Mouse (Mus musculus): ENCODE results near the gene Usp12. TPM values are rescaled to one million over a fixed set of nuclear protein-coding genes. Genes with fewer than 3 reads are reported as not detected.

Usp12 gene
- polyA plus RNA-seq, 1 experiment from 2014 or later, result 12.1 TPM

- H3K36me3 ChIP-seq (ENCODE audit: control insufficient read depth, insufficient read depth, low read length), result no peaks in the 10 kb centered on the region
- ATAC-seq (ENCODE audit: low FRiP score) (no peak), DNase-seq (ENCODE audit: low spot score, missing footprints) (no peak)
- no peak overlapping the region for H3K4me3 ChIP-seq (ENCODE audit: low read depth, low read length)
- no peak overlapping the region for H3K4me2 ChIP-seq
- no peak overlapping the region for H3K27ac ChIP-seq (ENCODE audit: low read depth, low read length)
- H3K9me3 ChIP-seq (ENCODE audit: control insufficient read depth, low read length), result no peaks in the 10 kb centered on the region
- WGBS, result 88% methylated on average over 10 of the region's 10 CpGs
- no peaks in the 10 kb centered on the region for H3K4me1 ChIP-seq (ENCODE audit: control insufficient read depth, insufficient read depth, low read length)
- H3K27me3 ChIP-seq (ENCODE audit: control insufficient read depth, insufficient read depth, low read length), result no peaks in the 10 kb centered on the region
- H3K9ac ChIP-seq (ENCODE audit: low read length), result no peak overlapping the region
Observed at GRCm38 (mm10) chr5:146700099-146700498, 94.7 kb downstream of the Usp12 start.

DNA sequence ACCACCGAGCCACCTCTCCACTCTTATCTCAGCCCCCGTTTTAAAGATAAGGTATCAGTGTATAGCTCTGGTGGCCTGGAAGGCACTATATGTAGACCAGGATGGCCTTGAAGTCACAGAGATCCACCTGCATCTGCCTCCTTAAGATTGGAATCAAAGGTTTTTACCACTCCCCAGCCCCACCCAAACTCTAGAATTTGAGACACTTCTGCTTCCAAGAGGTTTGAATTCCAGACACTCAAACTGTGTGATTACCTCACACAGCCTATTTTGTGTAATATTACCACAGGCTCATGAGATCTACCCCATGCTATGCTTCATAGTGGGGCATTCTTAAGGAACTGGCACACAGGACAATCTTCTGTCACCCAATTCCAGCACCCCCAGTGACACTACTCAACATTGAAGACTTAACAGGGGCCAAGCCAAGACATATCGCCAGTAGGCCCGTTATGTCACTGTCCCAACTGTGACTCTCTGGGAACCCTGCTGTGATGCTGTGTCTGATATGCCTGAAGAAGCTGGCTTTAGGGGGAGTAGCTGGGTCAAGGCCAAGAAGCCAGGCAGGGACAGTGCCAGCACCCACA, 95.3 kb downstream of the Usp12 start:
- no peak overlapping the region for H3K4me2 ChIP-seq
- no peaks in the 10 kb centered on the region for H3K4me1 ChIP-seq (ENCODE audit: control insufficient read depth, insufficient read depth, low read length)
- H3K36me3 ChIP-seq (ENCODE audit: control insufficient read depth, insufficient read depth, low read length), result no peaks in the 10 kb centered on the region
- H3K4me3 ChIP-seq (ENCODE audit: low read depth, low read length), result no peak overlapping the region
- 91% methylated on average over 4 of the region's 4 CpGs for WGBS
- no peaks in the 10 kb centered on the region for H3K27me3 ChIP-seq (ENCODE audit: control insufficient read depth, insufficient read depth, low read length)
- H3K9me3 ChIP-seq (ENCODE audit: control insufficient read depth, low read length), result no peaks in the 10 kb centered on the region
- DNase-seq (ENCODE audit: low spot score, missing footprints) (no peak), ATAC-seq (ENCODE audit: low FRiP score) (no peak)
- H3K27ac ChIP-seq (ENCODE audit: low read depth, low read length), result no peak overlapping the region
- no peak overlapping the region for H3K9ac ChIP-seq (ENCODE audit: low read length)

GRCm38 (mm10) chr5:146695543-146695942, 99.3 kb downstream of the Usp12 start:
- DNase-seq (ENCODE audit: low spot score, missing footprints) (no peak), ATAC-seq (ENCODE audit: low FRiP score) (no peak)
- Histone ChIP-seq H3K27me3 (ENCODE audit: control insufficient read depth, insufficient read depth, low read length) (no peaks in the 10 kb centered on the region), H3K9ac (ENCODE audit: low read length) (no peak overlapping the region), H3K4me1 (ENCODE audit: control insufficient read depth, insufficient read depth, low read length) (no peaks in the 10 kb centered on the region), H3K4me2 (no peak overlapping the region), H3K27ac (ENCODE audit: low read depth, low read length) (no peak overlapping the region), H3K36me3 (ENCODE audit: control insufficient read depth, insufficient read depth, low read length) (no peaks in the 10 kb centered on the region), H3K9me3 (ENCODE audit: control insufficient read depth, low read length) (no peaks in the 10 kb centered on the region), H3K4me3 (ENCODE audit: low read depth, low read length) (no peak overlapping the region)
- 83% methylated on average over 5 of the region's 5 CpGs for WGBS

DNA sequence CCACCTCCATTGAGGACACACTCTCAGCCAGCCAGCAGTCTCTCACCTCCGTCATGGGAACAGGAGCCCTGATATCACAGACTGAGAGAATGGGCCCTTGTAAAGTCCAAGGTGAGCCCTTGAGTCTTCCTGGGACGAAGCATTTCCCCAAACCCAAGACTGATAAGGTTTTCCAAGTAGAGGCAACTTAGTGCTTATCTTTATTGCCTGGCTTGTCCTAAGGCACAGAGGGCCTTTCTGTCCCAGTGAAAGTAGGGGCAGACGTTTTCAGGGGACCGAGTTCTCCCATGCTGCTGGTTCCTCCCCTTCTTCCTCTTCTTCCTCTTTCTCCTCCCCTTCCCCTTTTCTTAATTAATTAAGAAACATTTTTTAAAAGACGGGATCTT, 101.8 kb downstream of the Usp12 start:
- Histone ChIP-seq H3K4me3 (ENCODE audit: low read depth, low read length) (no peak overlapping the region), H3K36me3 (ENCODE audit: control insufficient read depth, insufficient read depth, low read length) (no peaks in the 10 kb centered on the region), H3K4me2 (no peak overlapping the region), H3K27me3 (ENCODE audit: control insufficient read depth, insufficient read depth, low read length) (no peaks in the 10 kb centered on the region), H3K9ac (ENCODE audit: low read length) (no peak overlapping the region), H3K9me3 (ENCODE audit: control insufficient read depth, low read length) (no peaks in the 10 kb centered on the region), H3K4me1 (ENCODE audit: control insufficient read depth, insufficient read depth, low read length) (no peaks in the 10 kb centered on the region), H3K27ac (ENCODE audit: low read depth, low read length) (no peak overlapping the region)
- peak; percentile 68 for DNase-seq (ENCODE audit: low spot score, missing footprints)
- ATAC-seq (ENCODE audit: low FRiP score), result no peak
- 89% methylated on average over 5 of the region's 5 CpGs for WGBS

GRCm38 (mm10) chr5:146692361-146692975, 102.3 kb downstream of the Usp12 start:
- Histone ChIP-seq H3K4me3 (ENCODE audit: low read depth, low read length) (no peak overlapping the region), H3K27ac (ENCODE audit: low read depth, low read length) (no peak overlapping the region), H3K4me1 (ENCODE audit: control insufficient read depth, insufficient read depth, low read length) (no peaks in the 10 kb centered on the region), H3K9me3 (ENCODE audit: control insufficient read depth, low read length) (no peaks in the 10 kb centered on the region), H3K9ac (ENCODE audit: low read length) (no peak overlapping the region), H3K36me3 (ENCODE audit: control insufficient read depth, insufficient read depth, low read length) (no peaks in the 10 kb centered on the region), H3K4me2 (no peak overlapping the region), H3K27me3 (ENCODE audit: control insufficient read depth, insufficient read depth, low read length) (no peaks in the 10 kb centered on the region)
- ATAC-seq (ENCODE audit: low FRiP score) (no peak), DNase-seq (ENCODE audit: low spot score, missing footprints) (peak; percentile 80)
- 59% methylated on average over 7 of the region's 7 CpGs for WGBS

DNA sequence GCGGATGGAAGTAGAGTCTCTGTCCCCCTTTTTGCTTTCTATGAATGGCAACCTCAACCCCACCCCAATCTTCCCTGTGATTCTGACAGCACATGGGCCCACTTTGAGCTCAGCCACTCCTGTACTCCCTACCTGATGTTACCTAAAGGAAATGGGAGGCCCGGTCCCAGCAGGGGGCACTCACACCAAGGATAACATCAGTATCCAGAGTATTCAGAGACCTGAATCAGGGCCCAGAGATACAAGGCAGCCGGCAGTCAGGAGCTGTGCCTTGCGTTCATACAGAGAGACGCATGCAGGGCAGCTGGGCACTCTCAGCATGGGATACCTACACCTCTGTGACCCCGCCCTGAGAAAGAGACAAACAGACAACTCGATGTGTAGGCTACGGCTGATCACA, 103.1 kb downstream of the Usp12 start:
- no peak overlapping the region for H3K4me3 ChIP-seq (ENCODE audit: low read depth, low read length)
- H3K4me1 ChIP-seq (ENCODE audit: control insufficient read depth, insufficient read depth, low read length), result no peaks in the 10 kb centered on the region
- no peaks in the 10 kb centered on the region for H3K27me3 ChIP-seq (ENCODE audit: control insufficient read depth, insufficient read depth, low read length)
- H3K9me3 ChIP-seq (ENCODE audit: control insufficient read depth, low read length), result no peaks in the 10 kb centered on the region
- H3K9ac ChIP-seq (ENCODE audit: low read length), result no peak overlapping the region
- WGBS, result 81% methylated on average over 8 of the region's 8 CpGs
- no peak for ATAC-seq (ENCODE audit: low FRiP score)
- H3K36me3 ChIP-seq (ENCODE audit: control insufficient read depth, insufficient read depth, low read length), result no peaks in the 10 kb centered on the region
- no peak overlapping the region for H3K27ac ChIP-seq (ENCODE audit: low read depth, low read length)
- no peak overlapping the region for H3K4me2 ChIP-seq
- peak; percentile 75 for DNase-seq (ENCODE audit: low spot score, missing footprints)

DNA sequence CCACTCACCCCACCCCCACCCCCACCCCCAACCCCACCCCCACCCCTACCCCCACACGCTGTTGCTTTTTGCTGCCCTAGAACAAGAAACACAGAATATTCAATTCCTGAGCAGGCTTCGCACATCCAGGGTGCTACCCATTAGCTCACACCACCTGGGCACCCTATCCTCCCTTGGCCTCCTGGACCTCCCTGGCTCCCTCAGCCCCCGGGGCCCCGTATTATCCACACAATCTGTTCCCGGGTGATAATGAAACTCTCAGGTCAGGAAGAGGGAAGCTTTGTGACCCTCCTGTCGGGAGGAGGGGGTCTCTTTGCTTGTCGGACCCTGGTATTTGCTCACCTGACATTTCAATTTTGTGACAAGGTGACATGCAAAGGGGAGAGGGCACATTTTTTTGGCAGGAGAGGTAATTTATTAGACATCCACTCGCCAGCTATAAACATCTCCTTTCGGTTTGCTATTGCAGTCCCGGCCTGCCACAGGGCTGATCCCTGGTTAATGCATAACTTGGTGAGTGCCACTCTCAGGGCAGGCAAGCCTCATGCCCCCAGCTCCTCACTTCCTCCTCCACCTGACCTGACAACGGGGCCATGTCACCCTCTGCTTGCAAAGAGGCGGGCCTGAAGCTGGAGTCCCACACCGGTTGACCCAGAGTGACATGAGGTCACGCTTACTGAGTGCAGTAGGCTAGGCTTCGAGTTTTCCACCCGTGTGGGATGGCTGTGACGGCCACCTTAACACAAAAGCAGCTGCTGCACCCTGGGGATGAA, 107.1 kb downstream of the Usp12 start:
- Histone ChIP-seq H3K36me3 (ENCODE audit: control insufficient read depth, insufficient read depth, low read length) (no peaks in the 10 kb centered on the region), H3K4me1 (ENCODE audit: control insufficient read depth, insufficient read depth, low read length) (no peaks in the 10 kb centered on the region; the same call in 1 of the 2 replicates), H3K27me3 (ENCODE audit: control insufficient read depth, insufficient read depth, low read length) (no peaks in the 10 kb centered on the region), H3K4me2 (no peak overlapping the region), H3K9me3 (ENCODE audit: control insufficient read depth, low read length) (no peaks in the 10 kb centered on the region), H3K4me3 (ENCODE audit: low read depth, low read length) (no peak overlapping the region), H3K9ac (ENCODE audit: low read length) (no peak overlapping the region), H3K27ac (ENCODE audit: low read depth, low read length) (no peak overlapping the region)
- DNase-seq (ENCODE audit: low spot score, missing footprints) (peak; percentile 80), ATAC-seq (ENCODE audit: low FRiP score) (no peak)
- 57% methylated on average over 17 of the region's 17 CpGs for WGBS

- DNase-seq (ENCODE audit: low spot score, missing footprints), result peak; percentile 54
Observed at GRCm38 (mm10) chr5:146686954-146687353, 107.9 kb downstream of the Usp12 start.

More at GRCm38 (mm10) chr5:146686954-146687353, 107.9 kb downstream of the Usp12 start:
- Histone ChIP-seq H3K9ac (ENCODE audit: low read length) (no peak overlapping the region; the same call in 1 of the 2 replicates), H3K4me1 (ENCODE audit: control insufficient read depth, insufficient read depth, low read length) (no peaks in the 10 kb centered on the region; the same call in 1 of the 2 replicates), H3K27ac (ENCODE audit: low read depth, low read length) (no peak overlapping the region), H3K27me3 (ENCODE audit: control insufficient read depth, insufficient read depth, low read length) (peaks cover under 1% of the 10 kb centered on the region; the same call in 1 of the 2 replicates), H3K9me3 (ENCODE audit: control insufficient read depth, low read length) (no peaks in the 10 kb centered on the region), H3K4me2 (no peak overlapping the region), H3K4me3 (ENCODE audit: low read depth, low read length) (no peak overlapping the region), H3K36me3 (ENCODE audit: control insufficient read depth, insufficient read depth, low read length) (no peaks in the 10 kb centered on the region)
- no peak for ATAC-seq (ENCODE audit: low FRiP score)
- 84% methylated on average over 12 of the region's 12 CpGs for WGBS
